Mouse (Mus musculus) hindbrain, embryonic 14.5 days (tissue): ENCODE results near the gene Setdb1. TPM values are rescaled to one million over a fixed set of nuclear protein-coding genes. Genes with fewer than 3 reads are reported as not detected.
"Not testable (repeated sequence)": the region's sequence is repeated elsewhere in the genome, so short reads cannot be mapped to it uniquely, and the experiment has no call there.

ENCODE experiments used
- ATAC-seq: fragments of 200-750 bp; cut with Nextera tagmentation; 2 replicates; pipeline ENCODE4 v1.8.0; 2017; ENCODE audit warnings: moderate number of reproducible peaks, mild to moderate bottlenecking, moderate TSS enrichment, moderate library complexity; ENCODE audit not compliant: low FRiP score
- DNase-seq: peaks from one replicate; pipeline ENCODE4 v3.0.0-alpha.2; 2015; ENCODE audit warnings: low spot score
- H3K27ac ChIP-seq: fragments of 300-500 bp; sonication (generic); 2 replicates; pipeline ENCODE4 v1.5.1; 2014; ENCODE audit warnings: mild to moderate bottlenecking, moderate library complexity
- H3K27me3 ChIP-seq: fragments of 300-500 bp; sonication (generic); 2 replicates; pipeline ENCODE4 v1.6.1; 2014; ENCODE audit warnings: mild to moderate bottlenecking, low read length, mixed read lengths; ENCODE audit not compliant: control insufficient read depth, insufficient read depth
- H3K36me3 ChIP-seq: fragments of 300-500 bp; sonication (generic); replicated peaks from 2 replicates; pipeline ENCODE4 v1.6.1; 2014; ENCODE audit not compliant: control insufficient read depth, insufficient read depth
- H3K4me1 ChIP-seq: fragments of 300-500 bp; sonication (generic); replicated peaks from 2 replicates; pipeline ENCODE4 v1.6.1; 2014; ENCODE audit warnings: antibody characterized with exemption, low read length, mixed read lengths; ENCODE audit not compliant: control insufficient read depth, insufficient read depth
- H3K4me2 ChIP-seq: fragments of 300-500 bp; sonication (generic); replicated peaks from 2 replicates; pipeline ENCODE4 v1.6.1; 2014; ENCODE audit warnings: mild to moderate bottlenecking, moderate library complexity
- H3K4me3 ChIP-seq: fragments of 300-500 bp; sonication (generic); replicated peaks from 2 replicates; pipeline ENCODE4 v1.5.1; 2014; ENCODE audit warnings: mild to moderate bottlenecking, low read length
- H3K9ac ChIP-seq: fragments of 300-500 bp; sonication (generic); 2 replicates; pipeline ENCODE4 v1.6.1; 2014
- H3K9me3 ChIP-seq: fragments of 300-500 bp; sonication (generic); 2 replicates; pipeline ENCODE4 v1.6.1; 2016; ENCODE audit warnings: low read length; ENCODE audit not compliant: control insufficient read depth
- WGBS: fragments of 180-500 bp; shearing (Covaris S2); extraction: QIAGEN DNeasy Blood & Tissue Kit; methylation state at CpG from one replicate; pipeline ENCODE4 v1.1.7; 2014; 5-methylcytosine and 5-hydroxymethylcytosine counted together
- polyA plus RNA-seq: library from polyadenylated mRNA; unstranded; fragments of >200 nt; fragmentation: Nextera tagmentation; extraction: Ambion mirVana; gene quantifications from 2 replicates; pipeline ENCODE4 v1.2.1, GENCODE M21; 2014

The Setdb1 gene
- 47.6 and 54.2 TPM in 2 replicates for polyA plus RNA-seq

DNA sequence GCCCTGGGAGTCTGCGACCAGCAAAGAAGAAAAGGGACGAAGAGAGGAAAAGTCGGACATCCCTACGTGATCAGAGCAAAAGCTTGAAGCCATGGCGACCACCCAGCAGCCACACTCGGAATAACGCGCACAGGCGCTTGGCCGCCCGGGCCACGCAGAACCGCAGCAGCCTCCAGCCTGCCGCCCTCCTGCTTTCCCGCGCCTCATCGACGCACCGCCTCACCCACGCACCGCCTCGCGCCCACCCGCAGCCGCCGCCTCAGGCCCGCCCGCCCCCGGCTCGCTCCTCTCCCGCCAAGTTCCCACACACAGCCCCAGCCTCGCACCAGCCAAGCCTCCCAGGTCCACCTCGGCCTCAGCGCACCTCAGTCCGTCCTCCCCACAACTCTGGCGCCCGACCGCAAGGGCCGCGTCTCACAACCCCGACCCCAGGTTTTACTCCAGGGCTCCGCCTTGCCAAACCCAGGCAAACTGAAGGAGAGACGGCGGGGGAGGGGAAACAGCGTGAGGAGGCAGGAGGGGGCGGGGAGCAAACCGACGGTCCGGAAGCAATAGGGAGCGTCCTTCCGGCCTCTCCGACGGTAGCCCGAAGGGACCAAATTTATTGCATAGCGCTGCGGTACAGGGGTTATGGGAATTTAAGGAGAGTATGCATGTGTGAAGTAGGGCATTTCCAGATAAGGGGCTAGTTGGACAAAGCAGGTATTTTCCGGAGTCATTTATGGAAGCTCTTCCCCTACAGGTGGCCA lies at the start of gene Setdb1:
Setdb1 (minus strand) TSS at position 502 of the 749 bp plus-strand sequence.
- under 1% methylated on average over 30 of the region's 57 CpGs for WGBS
- not testable (repeated sequence) for H3K27ac ChIP-seq

DNA sequence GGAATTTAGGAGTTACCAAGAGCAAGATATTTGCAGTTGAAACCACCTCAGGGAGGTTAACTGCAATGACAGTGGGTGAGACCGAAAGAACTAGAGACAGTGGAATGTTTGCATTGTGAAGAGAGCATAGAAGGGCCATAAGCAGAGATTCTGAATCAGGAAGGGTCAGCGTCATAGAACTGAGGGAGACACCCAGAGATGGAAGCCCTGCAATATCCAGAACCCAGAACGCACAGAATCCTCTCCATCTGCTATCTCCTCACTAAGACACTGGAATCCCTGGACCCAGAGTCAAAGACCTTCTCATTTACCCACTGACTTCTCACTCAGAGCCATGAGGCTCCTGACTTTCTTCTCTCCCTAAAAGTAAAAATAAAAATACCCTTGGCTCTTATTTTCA lies 45.7 kb upstream of the Setdb1 start, which contains the start of gene 4930558C23Rik:
4930558C23Rik (minus strand) TSS at position 101 of the 400 bp plus-strand sequence.
- H3K36me3 ChIP-seq, result no peaks in the 10 kb centered on the region
- no peak for ATAC-seq
- no peak within 1 kb of the TSS for H3K27ac ChIP-seq
- no peak within 1 kb of the TSS for H3K4me2 ChIP-seq
- no peaks in the 10 kb centered on the region for H3K9me3 ChIP-seq
- no peaks in the 10 kb centered on the region for H3K4me1 ChIP-seq
- no peak within 1 kb of the TSS for H3K9ac ChIP-seq
- DNase-seq, result no peak
- H3K27me3 ChIP-seq, result no peaks in the 10 kb centered on the region
- WGBS, result 93% methylated on average over 3 of the region's 3 CpGs
- H3K4me3 ChIP-seq, result no peak within 1 kb of the TSS

More for the DNA sequence above, at the start of gene Setdb1:
- not testable (repeated sequence) for H3K9me3 ChIP-seq, H3K4me1 ChIP-seq, H3K27me3 ChIP-seq
- Histone ChIP-seq H3K9ac (peak within 1 kb of the TSS; percentile 45; the same call in 1 of the 2 replicates), H3K4me3 (peak within 1 kb of the TSS; percentile 42), H3K4me2 (peak within 1 kb of the TSS; percentile 46), H3K36me3 (peaks cover 23% of the 10 kb centered on the region)
- DNase-seq (peak; percentile 99), ATAC-seq (peak; percentile 96)

DNA sequence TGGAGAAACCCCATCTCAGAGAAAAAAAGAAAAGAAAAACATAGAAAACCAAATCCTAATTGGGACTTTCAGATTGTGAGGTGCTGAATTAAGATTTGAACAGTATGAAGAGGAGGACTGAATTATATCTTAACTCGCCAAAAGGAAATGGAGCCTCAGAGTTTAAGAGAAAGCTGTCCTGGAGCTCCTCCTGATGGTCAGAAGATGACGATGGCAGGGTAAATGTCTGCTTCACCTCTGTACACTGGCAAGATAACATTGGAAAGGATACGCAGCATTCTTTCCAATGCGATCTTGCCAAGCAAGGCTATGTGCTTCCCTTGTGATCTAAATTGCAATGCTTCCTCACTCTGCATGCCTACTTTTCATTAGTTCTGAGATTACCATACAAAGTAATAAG lies 37.4 kb upstream of the Setdb1 start:
- Histone ChIP-seq H3K9me3 (no peaks in the 10 kb centered on the region), H3K4me2 (no peak overlapping the region), H3K4me3 (no peak overlapping the region), H3K27ac (no peak overlapping the region), H3K9ac (no peak overlapping the region), H3K36me3 (no peaks in the 10 kb centered on the region), H3K27me3 (no peaks in the 10 kb centered on the region), H3K4me1 (no peaks in the 10 kb centered on the region)
- no peak for DNase-seq
- 93% methylated on average over 4 of the region's 4 CpGs for WGBS
- no peak for ATAC-seq

DNA sequence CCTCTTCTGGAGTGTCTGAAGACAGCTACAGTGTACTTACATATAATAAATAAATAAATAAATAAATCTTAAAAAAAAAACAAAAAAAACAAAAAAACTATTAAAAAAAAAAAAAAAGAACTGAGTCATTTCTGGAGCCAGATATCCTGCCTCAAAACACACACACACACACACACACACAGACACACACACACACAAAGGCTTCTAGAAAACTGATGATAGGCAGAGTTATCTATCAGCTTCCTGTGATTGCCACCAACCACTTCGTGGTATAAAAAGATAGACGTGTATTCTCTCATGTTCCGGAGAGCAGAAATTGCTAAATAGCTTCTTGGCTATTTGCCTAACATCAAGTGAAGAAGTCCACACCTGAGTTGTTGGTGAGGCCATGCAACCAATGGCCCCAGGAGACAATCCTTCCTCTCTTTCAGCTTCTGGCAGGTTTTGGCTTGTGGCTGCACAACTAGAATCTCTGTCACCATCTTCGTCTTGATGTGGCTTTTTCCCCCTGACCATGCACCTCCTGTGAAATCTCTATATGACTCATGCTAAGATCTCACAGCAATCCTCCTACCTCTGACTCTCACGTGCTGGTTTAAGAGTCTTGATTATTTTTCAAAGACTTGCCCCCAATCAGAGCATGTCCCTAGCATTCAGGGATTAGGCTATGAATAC lies 28.5 kb upstream of the Setdb1 start:
- no peak for DNase-seq
- H3K36me3 ChIP-seq, result no peaks in the 10 kb centered on the region
- WGBS, result 92% methylated on average over 5 of the region's 5 CpGs

DNA sequence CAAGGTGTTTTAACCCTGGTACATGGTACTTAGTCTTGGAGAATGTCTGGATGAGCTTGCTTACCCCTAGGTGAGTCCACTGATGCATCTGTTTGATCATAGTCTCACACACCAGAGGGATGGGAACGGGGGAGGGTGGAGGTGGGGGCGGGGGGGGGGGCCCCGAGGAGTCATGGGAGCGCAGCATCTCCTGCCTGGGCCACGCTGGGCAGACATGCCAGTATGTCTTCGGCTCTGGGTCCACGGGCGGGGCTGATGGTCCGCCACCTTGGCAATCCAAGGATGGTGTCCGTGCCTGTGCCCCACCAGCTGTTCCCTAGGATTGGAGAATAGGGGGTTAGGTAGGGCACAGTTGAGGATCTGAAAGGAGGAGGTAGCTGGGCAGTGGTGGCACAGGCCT lies 16.2 kb upstream of the Setdb1 start:
- DNase-seq (no peak), ATAC-seq (no peak)
- no peak overlapping the region for H3K4me3 ChIP-seq
- no peak overlapping the region for H3K9ac ChIP-seq
- H3K27ac ChIP-seq, result no peak overlapping the region
- WGBS, result 90% methylated on average over 9 of the region's 10 CpGs
- H3K4me1 ChIP-seq, result no peaks in the 10 kb centered on the region
- H3K4me2 ChIP-seq, result no peak overlapping the region
- H3K36me3 ChIP-seq, result no peaks in the 10 kb centered on the region
- H3K27me3 ChIP-seq, result no peaks in the 10 kb centered on the region
- peaks cover 6% of the 10 kb centered on the region; the same call in 1 of the 2 replicates for H3K9me3 ChIP-seq

More for the DNA sequence above, 28.5 kb upstream of the Setdb1 start:
- no peak overlapping the region for H3K4me3 ChIP-seq
- no peak overlapping the region for H3K9ac ChIP-seq
- no peaks in the 10 kb centered on the region for H3K27me3 ChIP-seq
- H3K27ac ChIP-seq, result no peak overlapping the region
- H3K9me3 ChIP-seq, result no peaks in the 10 kb centered on the region
- ATAC-seq, result no peak
- no peaks in the 10 kb centered on the region for H3K4me1 ChIP-seq
- no peak overlapping the region for H3K4me2 ChIP-seq

DNA sequence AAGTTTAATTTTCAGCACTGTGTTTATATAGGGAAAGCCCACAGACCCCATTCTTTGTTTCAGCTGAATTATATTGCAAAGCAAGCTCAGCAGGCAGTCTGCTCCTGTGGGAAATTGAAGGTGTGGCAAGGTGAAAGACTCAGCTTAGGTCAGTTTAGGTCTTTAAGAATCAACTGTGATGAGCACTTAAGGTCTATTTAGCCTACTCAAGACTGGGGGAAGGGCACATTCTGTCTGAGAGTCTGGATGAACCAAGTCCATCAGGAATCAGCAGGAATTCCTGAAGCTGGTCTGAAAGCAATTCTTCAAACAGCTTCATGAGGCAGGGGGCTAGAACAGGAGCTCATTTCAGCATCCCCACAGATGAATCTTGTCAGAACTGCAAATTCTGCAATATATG lies 13.1 kb upstream of the Setdb1 start:
- Histone ChIP-seq H3K27me3 (no peaks in the 10 kb centered on the region), H3K27ac (no peak overlapping the region), H3K36me3 (no peaks in the 10 kb centered on the region), H3K4me1 (no peaks in the 10 kb centered on the region), H3K9ac (no peak overlapping the region), H3K4me3 (no peak overlapping the region), H3K9me3 (no peaks in the 10 kb centered on the region), H3K4me2 (no peak overlapping the region)
- ATAC-seq (no peak), DNase-seq (no peak)

DNA sequence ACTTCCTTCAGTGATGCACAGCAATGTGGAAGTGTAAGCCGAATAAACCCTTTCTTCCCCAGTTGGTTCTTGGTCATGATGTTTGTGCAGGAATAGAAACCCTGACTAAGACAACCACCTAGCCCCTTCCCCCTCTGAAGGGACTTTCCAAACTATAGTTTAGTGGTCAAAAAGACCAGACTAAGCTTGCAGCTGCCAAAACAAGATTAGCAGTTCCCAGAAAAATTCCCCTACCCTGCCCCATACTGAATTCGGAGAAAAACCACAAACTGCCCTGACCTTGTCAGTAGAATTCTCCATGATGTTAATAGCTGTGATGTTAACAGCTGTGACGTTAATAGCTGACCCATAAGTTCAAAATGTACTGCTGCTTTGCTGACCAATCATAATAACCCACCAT lies 3.3 kb upstream of the Setdb1 start:
- WGBS, result 91% methylated on average over 3 of the region's 3 CpGs
- not testable (repeated sequence) for ATAC-seq, H3K9me3 ChIP-seq, H3K27me3 ChIP-seq, H3K36me3 ChIP-seq, H3K4me1 ChIP-seq, H3K27ac ChIP-seq, H3K9ac ChIP-seq, H3K4me3 ChIP-seq, H3K4me2 ChIP-seq, DNase-seq

DNA sequence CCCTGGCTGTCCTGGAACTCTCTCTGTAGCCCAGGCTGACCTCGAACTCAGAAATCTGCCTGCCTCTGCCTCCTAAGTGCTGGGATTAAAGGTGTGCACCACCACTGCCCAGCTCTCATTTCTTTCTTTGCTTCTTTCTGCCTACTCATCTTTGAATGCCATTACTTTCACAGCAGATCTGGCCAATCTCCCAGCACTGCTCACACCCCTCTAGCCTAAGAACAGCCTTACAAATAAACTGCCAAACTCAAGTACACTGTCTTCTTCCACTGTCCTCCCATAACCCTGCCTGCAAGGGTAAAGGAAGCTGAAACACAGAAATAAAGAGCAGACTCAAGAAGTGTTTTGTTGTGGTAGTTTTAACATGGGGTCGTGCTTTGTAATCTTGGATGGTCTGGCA lies 744 bp upstream of the Setdb1 start:
- peaks cover 4% of the 10 kb centered on the region; the same call in 1 of the 2 replicates for H3K4me1 ChIP-seq
- no peaks in the 10 kb centered on the region for H3K27me3 ChIP-seq
- H3K9me3 ChIP-seq, result no peaks in the 10 kb centered on the region
- H3K27ac ChIP-seq, result no peak overlapping the region
- no peak overlapping the region for H3K9ac ChIP-seq
- H3K4me2 ChIP-seq, result no peak overlapping the region
- peaks cover 16% of the 10 kb centered on the region for H3K36me3 ChIP-seq
- ATAC-seq (no peak), DNase-seq (no peak)
- WGBS, result 98% methylated on average over 2 of the region's 2 CpGs
- H3K4me3 ChIP-seq, result no peak overlapping the region

DNA sequence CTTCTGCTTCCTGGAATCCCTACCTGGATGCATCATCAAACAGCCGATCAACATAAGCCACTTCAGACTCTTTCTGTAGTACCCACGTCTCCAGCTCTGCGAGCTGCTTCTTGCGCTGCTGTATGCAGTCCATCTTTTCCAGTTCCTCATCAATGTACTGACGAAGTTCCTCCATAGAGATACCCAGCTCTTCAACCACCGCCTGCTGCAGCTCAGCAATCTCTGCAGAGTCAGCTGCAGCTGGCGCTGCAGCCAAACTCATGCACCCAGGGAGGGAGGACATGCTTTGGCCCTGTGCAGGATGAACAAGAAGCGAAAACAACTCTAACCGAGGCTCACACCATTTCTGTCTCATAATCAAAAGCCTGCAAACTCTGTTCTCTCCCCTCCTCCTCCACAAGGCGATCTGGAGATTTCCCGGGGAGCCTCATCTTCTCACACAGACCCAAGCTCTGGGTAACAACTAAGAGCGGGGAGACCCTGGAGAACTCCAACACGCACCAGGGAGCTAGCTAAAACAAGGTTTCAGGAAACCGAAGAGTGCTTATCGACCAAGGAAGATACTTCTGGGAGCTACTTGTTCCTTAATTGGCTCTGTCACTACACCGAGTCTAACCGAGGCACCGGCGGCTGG lies 974 bp downstream of the Setdb1 start:
- Histone ChIP-seq H3K36me3 (peaks cover 30% of the 10 kb centered on the region), H3K4me2 (peak overlapping the region; percentile 46), H3K4me3 (peak overlapping the region; percentile 42)
- WGBS, result 25% methylated on average over 7 of the region's 19 CpGs
- not testable (repeated sequence) for H3K27me3 ChIP-seq, DNase-seq, H3K4me1 ChIP-seq, H3K9ac ChIP-seq, H3K9me3 ChIP-seq, ATAC-seq, H3K27ac ChIP-seq
